Mouse (Mus musculus) gastrocnemius, postnatal 14 days (tissue): ENCODE data around the gene Rasip1. TPM values are rescaled to one million over a fixed set of nuclear protein-coding genes. Genes with fewer than 3 reads are reported as not detected.

ENCODE experiments used
- DNase-seq: peaks from one replicate; pipeline ENCODE4 v3.0.0; 2021; ENCODE audit warnings: mixed read lengths
- intact Hi-C: fragments of 180-260 bp; cut with DNase I; formaldehyde crosslinking; loops from one replicate; pipeline ENCODE4 v1.15.1; 2025; ENCODE audit warnings: low total_unique reads
- total RNA-seq, 2 experiments: library from RNA; stranded (reverse); gene quantifications; 2 replicates each; pipeline ENCODE4 v1.2.3; 2021

The Rasip1 gene
- total RNA-seq, 2 experiments from 2014 or later, result 14.1 to 16.1 TPM

DNA sequence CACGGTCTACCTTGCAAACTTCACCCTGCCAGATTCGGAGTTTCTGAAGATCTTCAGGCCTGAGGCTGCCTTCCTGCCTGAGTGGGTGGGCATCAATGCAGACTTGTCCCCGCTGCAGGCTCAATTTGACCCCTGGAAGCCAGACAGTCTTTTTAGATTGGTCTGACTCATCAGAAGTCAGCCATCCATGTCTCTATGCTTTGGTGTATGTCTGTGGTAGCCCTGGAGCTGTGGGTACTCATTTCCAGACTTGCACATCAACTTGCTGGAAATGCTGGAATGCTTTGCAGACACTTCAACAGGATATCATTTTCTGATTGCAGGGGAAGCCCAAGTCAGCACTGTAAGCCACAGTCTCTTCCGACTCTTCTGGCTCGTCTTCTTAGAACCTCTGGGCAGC is 7.7 kb upstream of the Rasip1 start:
- intact Hi-C loops, result no loop called here
- DNase-seq, result no peak

GRCm38 (mm10) chr7:45621443-45621842 is 5.8 kb upstream of the Rasip1 start, which contains the start of gene Izumo1:
Gene Izumo1, plus strand, starts transcription at chr7:45621811.
- peak; percentile 25 for DNase-seq
- intact Hi-C loops, result no loop called here

DNA sequence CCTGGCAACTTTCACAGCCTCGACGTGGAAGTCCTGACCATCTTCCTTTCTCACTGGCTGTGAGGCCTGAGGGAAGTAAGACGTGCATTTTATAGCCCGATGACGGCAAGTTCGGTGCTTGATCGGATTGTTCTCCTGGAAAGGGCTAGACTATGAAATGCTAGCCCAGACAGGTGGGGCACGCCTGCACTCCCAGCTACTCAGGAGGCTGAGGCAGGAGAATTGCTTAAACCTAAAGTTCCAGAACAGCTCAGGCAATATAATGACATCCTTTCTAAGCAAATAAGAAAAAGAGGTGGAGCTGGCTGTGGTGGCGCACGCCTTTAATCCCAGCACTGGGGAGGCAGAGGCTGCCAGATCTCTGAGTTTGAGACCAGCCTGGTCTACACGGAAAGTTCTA is 3.8 kb upstream of the Rasip1 start:
- no peak for DNase-seq
- intact Hi-C loops, result no loop called here

- intact Hi-C loops, result no loop called here
- no peak for DNase-seq
Observed at GRCm38 (mm10) chr7:45624718-45625117, 2.6 kb upstream of the Rasip1 start.

GRCm38 (mm10) chr7:45625481-45625880 is 1.8 kb upstream of the Rasip1 start:
- no peak for DNase-seq
- intact Hi-C loops, result no loop called here

DNA sequence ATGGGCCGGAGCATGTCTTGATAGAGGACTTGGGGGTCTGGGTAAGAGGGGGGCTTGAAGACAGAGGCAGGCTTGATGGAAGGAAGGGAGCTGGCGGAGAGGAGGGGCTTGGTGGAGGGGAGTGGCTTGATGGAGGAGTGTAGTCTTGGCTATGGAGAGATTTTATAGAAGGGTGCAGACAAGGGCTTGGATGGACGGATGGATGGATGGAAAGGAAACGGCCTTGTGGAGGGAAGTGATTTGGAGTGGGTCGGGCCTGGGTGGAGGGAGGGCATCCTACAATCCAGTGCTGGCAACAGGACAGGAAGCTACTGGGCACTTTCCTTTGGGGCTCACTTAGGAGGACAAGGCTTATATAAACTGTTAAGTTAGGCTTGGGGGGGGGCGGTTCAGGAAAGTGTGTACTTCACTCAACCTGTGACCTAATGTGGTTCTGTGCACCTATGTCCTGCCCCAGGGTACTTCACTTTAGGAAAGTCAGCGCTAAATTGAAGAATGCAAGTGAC is 664 bp upstream of the Rasip1 start:
- no peak for DNase-seq
- intact Hi-C loops, result no loop called here

GRCm38 (mm10) chr7:45628364-45629294 is 1.3 kb downstream of the Rasip1 start:
- peak; percentile 92 for DNase-seq
- intact Hi-C loops, result no loop called here

DNA sequence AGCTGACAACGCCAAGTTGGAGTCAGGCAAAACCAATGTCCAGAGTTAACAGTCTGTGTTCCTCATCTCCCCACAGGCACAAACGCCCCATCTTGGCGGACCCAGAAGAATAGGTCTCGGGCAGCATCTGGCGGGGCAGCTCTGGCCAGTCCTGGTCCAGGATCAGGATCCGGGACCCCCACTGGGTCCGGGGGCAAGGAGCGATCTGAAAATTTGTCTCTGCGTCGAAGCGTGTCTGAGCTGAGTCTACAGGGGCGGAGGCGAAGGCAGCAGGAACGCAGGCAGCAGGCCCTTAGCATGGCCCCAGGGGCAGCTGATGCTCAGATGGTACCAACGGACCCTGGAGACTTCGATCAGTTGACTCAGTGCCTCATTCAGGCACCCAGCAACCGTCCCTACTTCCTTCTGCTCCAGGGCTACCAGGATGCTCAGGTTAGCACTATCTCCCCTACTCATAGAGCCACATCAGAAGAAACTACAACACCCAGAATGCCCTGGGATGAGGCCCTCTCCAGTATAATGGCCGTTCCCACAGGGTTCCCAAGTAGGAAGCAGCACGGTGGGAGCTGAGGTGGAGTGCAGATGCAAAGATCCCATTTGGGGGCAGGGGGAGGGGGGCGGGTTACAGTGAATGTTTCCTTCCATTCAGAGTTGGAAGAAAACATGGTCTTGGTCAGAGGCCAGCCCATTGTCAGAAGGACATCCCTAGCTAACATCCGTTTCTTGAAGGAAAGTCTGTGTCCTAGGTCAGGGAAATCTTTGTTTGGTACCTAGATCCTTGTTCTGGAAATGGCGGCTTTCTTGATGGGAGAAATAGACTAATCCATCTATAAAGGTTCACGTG is 3.0 kb downstream of the Rasip1 start:
- no peak for DNase-seq
- intact Hi-C loops, result no loop called here

- intact Hi-C loops, result no loop called here
- peak; percentile 37 for DNase-seq
Observed at GRCm38 (mm10) chr7:45632499-45632898, 5.2 kb downstream of the Rasip1 start.

GRCm38 (mm10) chr7:45634946-45635681 is 7.8 kb downstream of the Rasip1 start:
- intact Hi-C loops, result no loop called here
- no peak for DNase-seq

DNA sequence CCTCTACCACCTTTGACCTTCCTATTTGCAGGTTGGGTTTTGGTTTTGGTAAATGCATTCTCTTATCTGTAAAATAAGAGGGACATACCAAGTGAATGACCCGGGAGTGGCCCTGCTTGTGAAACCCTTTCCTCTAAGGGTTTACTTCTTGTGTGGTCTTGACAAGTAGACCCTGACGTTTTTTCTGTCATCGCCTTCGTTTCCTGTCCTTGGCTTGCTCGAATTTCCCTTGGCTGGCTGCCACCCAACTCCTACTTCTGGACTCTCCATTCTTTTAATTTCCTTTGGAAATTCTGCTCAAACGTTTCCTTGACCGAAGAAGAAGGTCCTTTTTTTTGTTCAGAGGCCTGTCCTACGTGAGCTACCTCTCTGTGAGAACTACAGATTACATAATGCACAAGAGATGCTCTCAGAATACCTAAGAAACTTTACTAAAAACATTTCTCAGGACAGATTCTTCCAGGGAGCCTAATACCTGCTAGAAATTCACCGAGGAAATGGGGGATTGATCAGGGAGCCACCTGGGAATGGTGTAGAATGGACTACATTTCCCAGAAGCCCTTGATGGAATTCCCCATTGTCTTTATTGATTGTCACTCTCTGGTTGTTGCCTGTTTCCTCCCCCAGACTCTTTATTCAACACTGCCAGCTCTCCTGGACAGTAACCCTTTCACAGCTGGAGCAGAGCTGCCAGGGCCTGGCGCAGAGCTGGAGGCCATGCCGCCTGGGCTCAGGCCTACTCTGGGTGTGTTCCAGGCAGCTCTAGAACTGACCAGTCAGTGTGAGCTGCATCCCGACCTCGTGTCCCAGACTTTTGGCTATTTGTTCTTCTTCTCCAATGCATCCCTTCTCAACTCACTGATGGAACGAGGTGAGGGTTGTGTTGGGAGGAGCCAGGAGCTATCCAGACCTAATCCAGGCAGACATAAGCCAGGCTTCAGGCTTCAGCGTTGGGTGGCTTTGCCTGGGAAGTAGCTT is 8.7 kb downstream of the Rasip1 start:
- DNase-seq, result peak; percentile 35
- intact Hi-C loops, result no loop called here

DNA sequence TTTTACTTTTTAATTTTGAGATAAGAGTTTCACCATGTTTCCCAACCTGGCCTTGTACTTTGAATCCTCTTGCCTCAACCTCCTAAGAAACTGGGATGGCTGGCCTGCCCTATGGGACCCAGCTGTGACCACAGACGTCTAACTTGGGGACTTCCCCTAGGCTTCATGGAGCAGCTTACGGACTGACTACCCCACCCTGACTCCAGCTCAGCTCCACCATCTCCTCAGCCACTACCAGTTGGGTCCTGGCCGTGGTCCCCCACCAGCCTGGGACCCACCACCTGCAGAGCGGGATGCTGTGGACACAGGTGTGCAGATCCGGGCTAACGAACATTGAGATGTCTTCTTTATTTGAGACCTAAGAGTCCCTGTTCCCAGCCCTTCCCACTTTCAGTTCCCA is 10.4 kb downstream of the Rasip1 start:
- intact Hi-C loops, result no loop called here

GRCm38 (mm10) chr7:45638623-45639401 is 11.5 kb downstream of the Rasip1 start:
- peak; percentile 95 for DNase-seq
- intact Hi-C loops, result no loop called here

More for the DNA sequence above, 10.4 kb downstream of the Rasip1 start:
- DNase-seq, result no peak

- intact Hi-C loops, result no loop called here
- DNase-seq, result peak; percentile 89
Observed at GRCm38 (mm10) chr7:45639561-45640027, 12.3 kb downstream of the Rasip1 start, which contains the start of gene Mamstr. Gene Mamstr, plus strand, starts transcription at chr7:45639977.

DNA sequence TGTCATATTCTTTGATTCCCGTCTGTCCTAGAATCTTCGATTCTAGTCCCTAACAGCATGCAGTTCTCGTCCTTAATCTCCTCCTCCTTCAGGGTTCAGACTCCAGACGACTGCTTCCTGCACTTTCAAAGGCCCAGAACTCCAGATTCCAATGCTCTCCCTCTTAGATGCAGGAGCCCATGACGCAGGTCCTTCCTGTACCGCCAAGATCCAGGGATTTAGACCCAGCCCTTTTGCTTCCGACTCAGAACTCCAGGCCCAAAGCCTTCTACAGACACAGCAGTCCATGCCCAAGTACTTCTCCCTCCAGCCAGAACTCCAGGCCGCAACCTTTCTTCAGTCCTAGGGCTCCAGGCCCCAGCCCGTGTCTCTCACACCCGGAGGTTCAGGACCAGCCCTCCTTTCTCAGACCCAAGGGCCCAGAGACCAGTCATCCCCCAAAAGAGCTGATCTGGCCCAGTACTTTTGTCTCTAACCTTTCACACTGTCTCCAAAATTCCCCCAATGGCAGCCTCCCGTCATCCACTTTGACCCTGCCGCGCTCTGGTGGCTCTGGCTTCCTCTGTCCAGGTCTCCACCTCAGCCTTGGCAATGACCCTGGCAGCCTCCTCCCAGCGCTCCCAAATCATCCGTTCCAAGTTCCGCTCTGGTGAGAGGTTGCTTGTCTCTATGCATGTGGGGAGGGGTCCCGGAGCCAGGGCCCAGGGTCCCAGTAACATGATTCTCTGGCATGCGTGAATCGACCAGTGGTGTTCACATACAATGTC is 13.1 kb downstream of the Rasip1 start:
- peak; percentile 53 for DNase-seq
- intact Hi-C loops, result no loop called here

DNA sequence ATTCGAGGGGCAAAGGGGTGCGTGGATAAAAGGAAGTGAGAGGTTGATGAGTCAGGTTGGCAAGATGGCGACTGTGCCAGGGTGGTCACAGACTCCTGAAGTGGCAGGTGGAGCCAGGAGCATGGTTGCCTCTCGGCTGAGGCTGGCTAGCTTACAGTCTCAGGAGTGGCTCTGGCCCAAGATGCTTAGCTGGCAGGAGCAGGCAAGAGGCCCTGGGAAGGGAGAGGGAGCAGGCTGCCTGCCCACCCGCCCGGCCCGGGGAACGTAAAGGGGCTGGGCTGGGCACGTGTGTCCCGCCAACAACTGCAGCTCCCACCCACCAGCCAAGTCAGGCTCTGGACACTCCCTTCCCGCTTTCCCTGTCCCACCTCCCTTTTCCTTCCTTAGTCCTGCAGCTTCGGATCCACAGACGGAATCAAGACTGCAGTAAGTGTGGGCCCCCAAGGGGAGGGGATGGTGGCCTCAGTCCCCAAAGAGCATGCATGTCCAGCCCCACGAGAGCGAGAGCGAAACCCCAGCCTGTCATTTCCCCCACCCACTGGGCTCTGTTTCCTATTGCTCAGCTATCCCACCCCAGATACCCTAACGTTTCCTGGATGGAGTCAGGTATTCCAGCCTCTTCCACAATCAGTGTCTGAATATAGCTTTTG is 14.2 kb downstream of the Rasip1 start:
- DNase-seq, result peak; percentile 83
- intact Hi-C loops, result no loop called here
